Mouse (Mus musculus): ENCODE measurements around the gene Jagn1. TPM values are rescaled to one million over a fixed set of nuclear protein-coding genes. Genes with fewer than 3 reads are reported as not detected.

Jagn1 gene
- polyA plus RNA-seq, 1 experiment from 2014 or later, result 74.0 TPM

DNA sequence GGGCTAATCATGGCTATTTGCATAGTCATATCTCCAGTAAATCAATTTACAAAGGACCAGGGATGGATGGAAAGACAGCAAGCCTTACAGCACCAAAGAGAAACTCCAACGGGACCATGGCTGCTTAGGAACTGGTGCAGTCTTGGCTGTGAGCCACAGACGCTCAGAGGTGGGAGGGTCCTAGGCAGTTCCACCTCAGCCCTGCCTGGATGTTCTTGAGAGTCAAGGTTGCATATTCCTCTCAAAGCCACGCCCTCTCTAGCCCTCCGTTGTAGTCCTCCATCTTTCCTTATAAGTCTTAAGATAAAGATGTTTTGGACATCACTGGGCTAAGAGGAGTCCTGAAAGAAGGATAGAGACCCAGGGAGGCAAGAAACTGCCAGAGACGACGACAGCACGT, 21.7 kb downstream of the Jagn1 start:
- H3K9me3 ChIP-seq (ENCODE audit: control insufficient read depth, low read length), result no peaks in the 10 kb centered on the region
- no peaks in the 10 kb centered on the region for H3K36me3 ChIP-seq (ENCODE audit: control insufficient read depth, insufficient read depth, low read length)
- H3K27ac ChIP-seq (ENCODE audit: low read length), result no peak overlapping the region
- 62% methylated on average over 7 of the region's 7 CpGs for WGBS
- H3K4me1 ChIP-seq (replicated peaks; ENCODE audit: control insufficient read depth, insufficient read depth, low read length), result peaks cover 2% of the 10 kb centered on the region; the same call in 1 of the 2 replicates
- no peaks in the 10 kb centered on the region for H3K27me3 ChIP-seq (ENCODE audit: control insufficient read depth, insufficient read depth, low read depth, low read length)
- H3K4me3 ChIP-seq (ENCODE audit: low read length), result no peak overlapping the region
- no peak overlapping the region for H3K4me2 ChIP-seq (ENCODE audit: low read depth, low read length)
- ATAC-seq (ENCODE audit: low read depth), result no peak
- H3K9ac ChIP-seq (ENCODE audit: low read length), result no peak overlapping the region

GRCm38 (mm10) chr6:113465602-113466001, 23.2 kb downstream of the Jagn1 start:
- H3K27me3 ChIP-seq (ENCODE audit: control insufficient read depth, insufficient read depth, low read depth, low read length), result no peaks in the 10 kb centered on the region; the same call in 1 of the 2 replicates
- H3K36me3 ChIP-seq (ENCODE audit: control insufficient read depth, insufficient read depth, low read length), result no peaks in the 10 kb centered on the region
- H3K9ac ChIP-seq (ENCODE audit: low read length), result no peak overlapping the region
- peak; percentile 8; the same call in 1 of the 2 replicates for ATAC-seq (ENCODE audit: low read depth)
- H3K4me2 ChIP-seq (ENCODE audit: low read depth, low read length), result no peak overlapping the region
- no peak overlapping the region for H3K4me3 ChIP-seq (ENCODE audit: low read length)
- no peaks in the 10 kb centered on the region for H3K9me3 ChIP-seq (ENCODE audit: control insufficient read depth, low read length)
- H3K4me1 ChIP-seq (replicated peaks; ENCODE audit: control insufficient read depth, insufficient read depth, low read length), result peaks cover 10% of the 10 kb centered on the region
- WGBS, result 61% methylated on average over 5 of the region's 5 CpGs
- H3K27ac ChIP-seq (ENCODE audit: low read length), result no peak overlapping the region

DNA sequence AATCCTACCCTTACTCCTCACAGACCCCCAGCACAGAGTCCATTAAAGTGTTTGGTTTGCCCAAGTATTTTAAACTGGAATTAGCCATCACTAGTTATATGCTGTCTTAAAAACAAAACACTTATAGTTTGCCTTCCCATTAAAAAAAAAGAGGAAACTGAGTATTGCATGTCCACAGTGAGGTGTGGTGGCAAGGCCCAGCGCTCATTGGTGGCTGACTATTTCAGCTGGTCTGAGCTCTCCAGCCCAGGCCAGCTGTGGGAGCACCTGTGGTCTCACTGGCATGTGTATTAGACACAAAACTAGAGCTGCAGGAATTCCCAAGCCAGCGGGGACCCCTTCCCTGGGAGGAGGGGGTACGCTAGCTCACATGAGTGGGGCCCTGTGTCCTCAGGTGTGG, 26.1 kb downstream of the Jagn1 start:
- no peak overlapping the region for H3K9ac ChIP-seq (ENCODE audit: low read length)
- no peak for ATAC-seq (ENCODE audit: low read depth)
- no peaks in the 10 kb centered on the region for H3K9me3 ChIP-seq (ENCODE audit: control insufficient read depth, low read length)
- no peak overlapping the region for H3K27ac ChIP-seq (ENCODE audit: low read length)
- H3K4me3 ChIP-seq (ENCODE audit: low read length), result no peak overlapping the region
- no peaks in the 10 kb centered on the region for H3K36me3 ChIP-seq (ENCODE audit: control insufficient read depth, insufficient read depth, low read length)
- no peak overlapping the region for H3K4me2 ChIP-seq (ENCODE audit: low read depth, low read length)
- H3K4me1 ChIP-seq (replicated peaks; ENCODE audit: control insufficient read depth, insufficient read depth, low read length), result peaks cover 21% of the 10 kb centered on the region
- H3K27me3 ChIP-seq (ENCODE audit: control insufficient read depth, insufficient read depth, low read depth, low read length), result no peaks in the 10 kb centered on the region; the same call in 1 of the 2 replicates
- WGBS, result 62% methylated on average over 3 of the region's 3 CpGs

- H3K4me3 ChIP-seq (ENCODE audit: low read length), result peak overlapping the region; percentile 40
- H3K9me3 ChIP-seq (ENCODE audit: control insufficient read depth, low read length), result no peaks in the 10 kb centered on the region
- H3K27me3 ChIP-seq (ENCODE audit: control insufficient read depth, insufficient read depth, low read depth, low read length), result no peaks in the 10 kb centered on the region; the same call in 1 of the 2 replicates
- peak overlapping the region; percentile 40 for H3K9ac ChIP-seq (ENCODE audit: low read length)
- no peak overlapping the region for H3K27ac ChIP-seq (ENCODE audit: low read length)
- peak overlapping the region; percentile 64 for H3K4me2 ChIP-seq (ENCODE audit: low read depth, low read length)
- WGBS, result 8% methylated on average over 9 of the region's 9 CpGs
- peak; percentile 51 for ATAC-seq (ENCODE audit: low read depth)
- peaks cover 21% of the 10 kb centered on the region for H3K4me1 ChIP-seq (replicated peaks; ENCODE audit: control insufficient read depth, insufficient read depth, low read length)
- no peaks in the 10 kb centered on the region for H3K36me3 ChIP-seq (ENCODE audit: control insufficient read depth, insufficient read depth, low read length)
Observed at GRCm38 (mm10) chr6:113469021-113469420, 26.7 kb downstream of the Jagn1 start.

DNA sequence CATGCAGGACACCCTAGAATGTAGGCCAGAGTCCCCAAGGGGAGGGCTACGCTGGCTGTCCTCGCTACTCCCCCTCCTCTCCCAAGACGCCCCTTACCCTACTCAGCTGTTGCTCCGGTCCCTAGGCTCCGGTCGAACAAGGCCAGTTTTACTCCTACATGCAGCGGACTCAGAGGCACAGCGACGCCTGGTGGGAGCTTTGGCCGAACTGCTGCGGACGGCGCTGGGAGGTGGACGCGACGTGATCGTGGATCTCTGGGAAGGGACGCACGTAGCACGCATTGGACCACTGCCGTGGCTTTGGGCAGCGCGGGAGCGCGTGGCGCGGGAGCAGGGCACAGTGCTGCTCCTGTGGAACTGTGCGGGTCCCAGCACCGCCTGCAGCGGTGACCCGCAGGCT, 27.1 kb downstream of the Jagn1 start:
- H3K4me2 ChIP-seq (ENCODE audit: low read depth, low read length), result peak overlapping the region; percentile 64
- peaks cover 21% of the 10 kb centered on the region for H3K4me1 ChIP-seq (replicated peaks; ENCODE audit: control insufficient read depth, insufficient read depth, low read length)
- H3K36me3 ChIP-seq (ENCODE audit: control insufficient read depth, insufficient read depth, low read length), result no peaks in the 10 kb centered on the region
- no peaks in the 10 kb centered on the region; the same call in 1 of the 2 replicates for H3K27me3 ChIP-seq (ENCODE audit: control insufficient read depth, insufficient read depth, low read depth, low read length)
- ATAC-seq (ENCODE audit: low read depth), result peak; percentile 70
- 1% methylated on average over 31 of the region's 31 CpGs for WGBS
- peak overlapping the region; percentile 40 for H3K4me3 ChIP-seq (ENCODE audit: low read length)
- H3K27ac ChIP-seq (ENCODE audit: low read length), result no peak overlapping the region
- no peaks in the 10 kb centered on the region for H3K9me3 ChIP-seq (ENCODE audit: control insufficient read depth, low read length)
- H3K9ac ChIP-seq (ENCODE audit: low read length), result peak overlapping the region; percentile 40

DNA sequence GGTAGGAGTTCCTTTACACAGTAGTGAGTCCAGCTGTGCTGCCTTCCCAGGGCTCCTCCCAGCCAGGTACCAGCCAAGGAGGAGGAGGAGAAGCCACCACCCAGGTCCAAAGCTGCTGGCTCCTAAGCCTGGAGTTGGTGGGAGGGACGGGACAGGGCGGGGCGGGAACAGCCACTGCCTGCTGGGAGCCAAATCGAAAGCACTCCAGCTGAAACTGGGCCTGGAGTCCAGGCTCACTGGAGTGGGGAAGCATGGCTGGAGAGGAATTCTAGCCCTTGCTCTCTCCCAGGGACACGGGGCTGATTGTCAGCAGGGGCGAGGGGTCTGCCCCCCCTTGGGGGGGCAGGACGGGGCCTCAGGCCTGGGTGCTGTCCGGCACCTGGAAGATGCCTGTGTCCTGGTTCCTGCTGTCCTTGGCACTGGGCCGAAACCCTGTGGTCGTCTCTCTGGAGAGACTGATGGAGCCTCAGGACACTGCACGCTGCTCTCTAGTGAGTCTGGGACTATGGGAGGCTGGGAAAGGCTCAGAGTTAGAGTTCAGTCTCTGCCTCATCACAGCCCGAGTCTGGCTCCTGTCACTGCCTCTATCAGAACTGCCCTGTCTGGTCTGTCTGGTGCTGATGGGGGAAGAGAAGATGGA, 29.0 kb downstream of the Jagn1 start, which contains the start of gene Il17rc:
TSS of gene Il17rc (plus strand) at position 131 of the 640 bp plus-strand sequence.
- WGBS, result 20% methylated on average over 12 of the region's 12 CpGs
- H3K4me2 ChIP-seq (ENCODE audit: low read depth, low read length), result peak within 1 kb of the TSS; percentile 73
- H3K27me3 ChIP-seq (ENCODE audit: control insufficient read depth, insufficient read depth, low read depth, low read length), result no peaks in the 10 kb centered on the region; the same call in 1 of the 2 replicates
- H3K36me3 ChIP-seq (ENCODE audit: control insufficient read depth, insufficient read depth, low read length), result no peaks in the 10 kb centered on the region
- no peaks in the 10 kb centered on the region for H3K9me3 ChIP-seq (ENCODE audit: control insufficient read depth, low read length)
- peak within 1 kb of the TSS; percentile 51 for H3K4me3 ChIP-seq (ENCODE audit: low read length)
- H3K27ac ChIP-seq (ENCODE audit: low read length), result peak within 1 kb of the TSS; percentile 83
- peaks cover 21% of the 10 kb centered on the region for H3K4me1 ChIP-seq (replicated peaks; ENCODE audit: control insufficient read depth, insufficient read depth, low read length)
- ATAC-seq (ENCODE audit: low read depth), result peak; percentile 77
- H3K9ac ChIP-seq (ENCODE audit: low read length), result peak within 1 kb of the TSS; percentile 76

DNA sequence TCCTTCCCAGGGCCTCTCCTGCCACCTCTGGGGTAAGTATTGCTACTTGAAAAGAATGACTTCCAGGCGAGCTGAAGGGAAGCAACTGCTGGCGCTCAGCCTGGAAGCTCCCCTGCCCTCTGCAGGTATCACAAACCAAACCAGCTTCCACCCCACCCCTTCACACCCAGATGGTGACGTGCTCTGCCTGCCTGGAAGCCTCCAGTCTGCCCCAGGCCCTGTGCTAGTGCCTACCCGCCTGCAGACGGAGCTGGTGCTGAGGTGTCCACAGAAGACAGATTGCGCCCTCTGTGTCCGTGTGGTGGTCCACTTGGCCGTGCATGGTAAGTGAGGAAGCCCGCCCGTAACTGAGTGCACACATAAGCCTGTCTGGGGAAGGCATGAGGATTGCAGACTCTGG, 29.7 kb downstream of the Jagn1 start:
- Histone ChIP-seq H3K27ac (ENCODE audit: low read length) (peak overlapping the region; percentile 83), H3K9me3 (ENCODE audit: control insufficient read depth, low read length) (no peaks in the 10 kb centered on the region), H3K4me3 (ENCODE audit: low read length) (peak overlapping the region; percentile 51), H3K36me3 (ENCODE audit: control insufficient read depth, insufficient read depth, low read length) (no peaks in the 10 kb centered on the region), H3K27me3 (ENCODE audit: control insufficient read depth, insufficient read depth, low read depth, low read length) (no peaks in the 10 kb centered on the region; the same call in 1 of the 2 replicates), H3K4me2 (ENCODE audit: low read depth, low read length) (peak overlapping the region; percentile 73), H3K4me1 (replicated peaks; ENCODE audit: control insufficient read depth, insufficient read depth, low read length) (peaks cover 21% of the 10 kb centered on the region), H3K9ac (ENCODE audit: low read length) (peak overlapping the region; percentile 76)
- ATAC-seq (ENCODE audit: low read depth), result peak; percentile 39
- 55% methylated on average over 10 of the region's 10 CpGs for WGBS

GRCm38 (mm10) chr6:113473246-113473645, 30.9 kb downstream of the Jagn1 start:
- Histone ChIP-seq H3K36me3 (ENCODE audit: control insufficient read depth, insufficient read depth, low read length) (no peaks in the 10 kb centered on the region), H3K9ac (ENCODE audit: low read length) (no peak overlapping the region), H3K27me3 (ENCODE audit: control insufficient read depth, insufficient read depth, low read depth, low read length) (no peaks in the 10 kb centered on the region; the same call in 1 of the 2 replicates), H3K4me1 (replicated peaks; ENCODE audit: control insufficient read depth, insufficient read depth, low read length) (peaks cover 21% of the 10 kb centered on the region), H3K9me3 (ENCODE audit: control insufficient read depth, low read length) (no peaks in the 10 kb centered on the region), H3K27ac (ENCODE audit: low read length) (no peak overlapping the region), H3K4me3 (ENCODE audit: low read length) (no peak overlapping the region), H3K4me2 (ENCODE audit: low read depth, low read length) (no peak overlapping the region)
- WGBS, result 58% methylated on average over 2 of the region's 2 CpGs
- ATAC-seq (ENCODE audit: low read depth), result no peak

GRCm38 (mm10) chr6:113473715-113474114, 31.3 kb downstream of the Jagn1 start:
- Histone ChIP-seq H3K4me3 (ENCODE audit: low read length) (no peak overlapping the region), H3K27me3 (ENCODE audit: control insufficient read depth, insufficient read depth, low read depth, low read length) (no peaks in the 10 kb centered on the region; the same call in 1 of the 2 replicates), H3K27ac (ENCODE audit: low read length) (no peak overlapping the region), H3K4me2 (ENCODE audit: low read depth, low read length) (no peak overlapping the region), H3K9me3 (ENCODE audit: control insufficient read depth, low read length) (no peaks in the 10 kb centered on the region), H3K9ac (ENCODE audit: low read length) (no peak overlapping the region), H3K36me3 (ENCODE audit: control insufficient read depth, insufficient read depth, low read length) (no peaks in the 10 kb centered on the region), H3K4me1 (replicated peaks; ENCODE audit: control insufficient read depth, insufficient read depth, low read length) (peaks cover 21% of the 10 kb centered on the region)
- ATAC-seq (ENCODE audit: low read depth), result no peak
- 84% methylated on average over 6 of the region's 6 CpGs for WGBS

Measured in lung, embryonic 16.5 days (tissue).